Mouse (Mus musculus): ENCODE results near the gene Drap1. TPM values are rescaled to one million over a fixed set of nuclear protein-coding genes. Genes with fewer than 3 reads are reported as not detected.

Drap1 gene
- polyA plus RNA-seq (2012; rRNA removed), result 59.6 and 75.8 TPM in 2 replicates

GRCm38 (mm10) chr19:5424782-5425741 lies at the start of gene Drap1, which contains the start of gene AI837181:
Gene Drap1 (minus strand): TSS chr19:5424979.
Gene AI837181 (plus strand): TSS chr19:5425144.
- Histone ChIP-seq H3K27me3 (ENCODE audit: control insufficient read depth, insufficient read depth, low read length) (no peaks in the 10 kb centered on the region), H3K4me3 (ENCODE audit: extremely low read depth, insufficient read depth, insufficient read length) (peak within 1 kb of the TSS; percentile 96), H3K4me1 (ENCODE audit: control insufficient read depth, insufficient read depth, insufficient read length) (peaks cover 16% of the 10 kb centered on the region), H3K27ac (ENCODE audit: insufficient read depth, low read length) (peak within 1 kb of the TSS; percentile 96), H3K36me3 (ENCODE audit: control insufficient read depth, insufficient read depth, low read length) (peaks cover 27% of the 10 kb centered on the region)
- TF ChIP-seq CTCF (IDR thresholded peaks at IDR 0.05; ENCODE audit: extremely low read depth, insufficient read depth, insufficient read length, insufficient replicate concordance) (no peak), POLR2A (IDR thresholded peaks at IDR 0.05; ENCODE audit: low read depth, low read length) (peak; percentile 5; the same call in 1 of the 2 replicates)
- peak; percentile 87 to 92 for DNase-seq (ENCODE audit: low read depth in 1 of 2, low spot score in 2 of 2)
- under 1% methylated on average over 72 of the region's 87 CpGs for WGBS

GRCm38 (mm10) chr19:5473720-5474119 lies 48.9 kb upstream of the Drap1 start, which contains the start of gene Efemp2:
Gene Efemp2 (plus strand): TSS chr19:5473954.
- 28% methylated on average over 22 of the region's 22 CpGs for WGBS
- Histone ChIP-seq H3K27me3 (ENCODE audit: control insufficient read depth, insufficient read depth, low read length) (peaks cover 13% of the 10 kb centered on the region), H3K4me3 (ENCODE audit: extremely low read depth, insufficient read depth, insufficient read length) (peak within 1 kb of the TSS; percentile 38; the same call in 1 of the 2 replicates), H3K4me1 (ENCODE audit: control insufficient read depth, insufficient read depth, insufficient read length) (peaks cover 2% of the 10 kb centered on the region), H3K36me3 (ENCODE audit: control insufficient read depth, insufficient read depth, low read length) (no peaks in the 10 kb centered on the region), H3K27ac (ENCODE audit: insufficient read depth, low read length) (no peak within 1 kb of the TSS; the same call in 1 of the 2 replicates)
- TF ChIP-seq POLR2A (IDR thresholded peaks at IDR 0.05; ENCODE audit: low read depth, low read length) (no peak), CTCF (IDR thresholded peaks at IDR 0.05; ENCODE audit: extremely low read depth, insufficient read depth, insufficient read length, insufficient replicate concordance) (no peak)
- peak in 1 of 2 experiments; percentile 43 for DNase-seq (ENCODE audit: low read depth in 1 of 2, low spot score in 2 of 2)

- DNase-seq (ENCODE audit: low read depth in 1 of 2, low spot score in 2 of 2), result no peak
- peaks cover 13% of the 10 kb centered on the region for H3K27me3 ChIP-seq (ENCODE audit: control insufficient read depth, insufficient read depth, low read length)
- no peak overlapping the region for H3K4me3 ChIP-seq (ENCODE audit: extremely low read depth, insufficient read depth, insufficient read length)
- no peak overlapping the region for H3K27ac ChIP-seq (ENCODE audit: insufficient read depth, low read length)
- no peaks in the 10 kb centered on the region for H3K36me3 ChIP-seq (ENCODE audit: control insufficient read depth, insufficient read depth, low read length)
- peaks cover 5% of the 10 kb centered on the region for H3K4me1 ChIP-seq (ENCODE audit: control insufficient read depth, insufficient read depth, insufficient read length)
- WGBS, result 75% methylated on average over 3 of the region's 3 CpGs
- no peak for TF ChIP-seq POLR2A (IDR thresholded peaks at IDR 0.05; ENCODE audit: low read depth, low read length)
- TF ChIP-seq CTCF (IDR thresholded peaks at IDR 0.05; ENCODE audit: extremely low read depth, insufficient read depth, insufficient read length, insufficient replicate concordance), result no peak
These were observed 48.1 kb upstream of the Drap1 start for GRCm38 (mm10) chr19:5472857-5473256.

GRCm38 (mm10) chr19:5471846-5472245 lies 47.1 kb upstream of the Drap1 start:
- Histone ChIP-seq H3K36me3 (ENCODE audit: control insufficient read depth, insufficient read depth, low read length) (no peaks in the 10 kb centered on the region), H3K4me1 (ENCODE audit: control insufficient read depth, insufficient read depth, insufficient read length) (peaks cover 5% of the 10 kb centered on the region)

GRCm38 (mm10) chr19:5468374-5468773 lies 43.6 kb upstream of the Drap1 start, which contains the start of gene Ctsw:
Gene Ctsw (minus strand): TSS chr19:5468507.
- H3K36me3 ChIP-seq (ENCODE audit: control insufficient read depth, insufficient read depth, low read length), result peaks cover 10% of the 10 kb centered on the region
- 18% methylated on average over 5 of the region's 5 CpGs for WGBS
- peak in 1 of 2 experiments; percentile 33 for DNase-seq (ENCODE audit: low read depth in 1 of 2, low spot score in 2 of 2)
- TF ChIP-seq CTCF (IDR thresholded peaks at IDR 0.05; ENCODE audit: extremely low read depth, insufficient read depth, insufficient read length, insufficient replicate concordance) (no peak), POLR2A (IDR thresholded peaks at IDR 0.05; ENCODE audit: low read depth, low read length) (peak; percentile 18; the same call in 1 of the 2 replicates)
- H3K4me3 ChIP-seq (ENCODE audit: extremely low read depth, insufficient read depth, insufficient read length), result peak within 1 kb of the TSS; percentile 19; the same call in 1 of the 2 replicates
- peak within 1 kb of the TSS; percentile 45 for H3K27ac ChIP-seq (ENCODE audit: insufficient read depth, low read length)
- peaks cover 3% of the 10 kb centered on the region; the same call in 1 of the 2 replicates for H3K4me1 ChIP-seq (ENCODE audit: control insufficient read depth, insufficient read depth, insufficient read length)
- no peaks in the 10 kb centered on the region; the same call in 1 of the 2 replicates for H3K27me3 ChIP-seq (ENCODE audit: control insufficient read depth, insufficient read depth, low read length)

More at GRCm38 (mm10) chr19:5471846-5472245, 47.1 kb upstream of the Drap1 start:
- DNase-seq (ENCODE audit: low read depth in 1 of 2, low spot score in 2 of 2), result no peak
- H3K27me3 ChIP-seq (ENCODE audit: control insufficient read depth, insufficient read depth, low read length), result peaks cover 13% of the 10 kb centered on the region
- no peak overlapping the region for H3K4me3 ChIP-seq (ENCODE audit: extremely low read depth, insufficient read depth, insufficient read length)
- H3K27ac ChIP-seq (ENCODE audit: insufficient read depth, low read length), result no peak overlapping the region
- no peak for TF ChIP-seq POLR2A (IDR thresholded peaks at IDR 0.05; ENCODE audit: low read depth, low read length)
- TF ChIP-seq CTCF (IDR thresholded peaks at IDR 0.05; ENCODE audit: extremely low read depth, insufficient read depth, insufficient read length, insufficient replicate concordance), result no peak
- 74% methylated on average over 5 of the region's 5 CpGs for WGBS

- TF ChIP-seq POLR2A (IDR thresholded peaks at IDR 0.05; ENCODE audit: low read depth, low read length) (no peak), CTCF (IDR thresholded peaks at IDR 0.05; ENCODE audit: extremely low read depth, insufficient read depth, insufficient read length, insufficient replicate concordance) (no peak)
These were observed 42.2 kb upstream of the Drap1 start for GRCm38 (mm10) chr19:5466916-5467500.

More at GRCm38 (mm10) chr19:5466916-5467500, 42.2 kb upstream of the Drap1 start:
- H3K27me3 ChIP-seq (ENCODE audit: control insufficient read depth, insufficient read depth, low read length), result no peaks in the 10 kb centered on the region
- H3K4me3 ChIP-seq (ENCODE audit: extremely low read depth, insufficient read depth, insufficient read length), result 0 out of 2 replicates have a peak overlapping the region, but pooled peaks have one; percentile 19
- DNase-seq (ENCODE audit: low read depth in 1 of 2, low spot score in 2 of 2), result no peak
- peaks cover 16% of the 10 kb centered on the region for H3K36me3 ChIP-seq (ENCODE audit: control insufficient read depth, insufficient read depth, low read length)
- peak overlapping the region; percentile 46 for H3K27ac ChIP-seq (ENCODE audit: insufficient read depth, low read length)
- WGBS, result 58% methylated on average over 6 of the region's 6 CpGs
- peaks cover 3% of the 10 kb centered on the region; the same call in 1 of the 2 replicates for H3K4me1 ChIP-seq (ENCODE audit: control insufficient read depth, insufficient read depth, insufficient read length)

Data from spleen, adult 2 months (tissue).